Mouse (Mus musculus): ENCODE measurements at regions not wholly inside any gene's neighbourhood (a gene's known extent, or its start where the extent isn't known, plus 50 kb on each side); places are given as distances from the start of the nearest gene placed in this dataset.
A peak's percentile ranks its signal among the peaks of the same experiment; 100 is the strongest.

DNA sequence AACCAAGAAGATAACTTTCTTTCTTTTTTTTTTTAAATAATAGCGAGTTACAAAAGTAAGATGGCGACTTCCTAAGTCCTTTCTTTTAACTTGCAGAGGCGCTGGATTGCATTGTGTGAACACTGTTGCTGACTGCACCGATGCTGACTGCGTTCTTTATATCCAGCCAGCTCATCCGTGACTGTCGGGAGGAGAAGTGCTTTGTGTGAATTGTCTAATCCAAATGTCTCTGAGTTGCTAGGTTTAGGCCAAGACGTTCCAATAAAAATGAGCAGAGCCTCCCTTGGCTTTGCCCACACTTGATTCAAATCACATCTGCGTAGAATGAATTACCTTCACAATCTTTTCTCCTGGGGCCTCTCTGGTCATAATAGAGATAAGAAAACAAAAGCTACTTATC lies 156.0 kb upstream of the Slc24a2 start:
- DNase-seq, result no peak

DNA sequence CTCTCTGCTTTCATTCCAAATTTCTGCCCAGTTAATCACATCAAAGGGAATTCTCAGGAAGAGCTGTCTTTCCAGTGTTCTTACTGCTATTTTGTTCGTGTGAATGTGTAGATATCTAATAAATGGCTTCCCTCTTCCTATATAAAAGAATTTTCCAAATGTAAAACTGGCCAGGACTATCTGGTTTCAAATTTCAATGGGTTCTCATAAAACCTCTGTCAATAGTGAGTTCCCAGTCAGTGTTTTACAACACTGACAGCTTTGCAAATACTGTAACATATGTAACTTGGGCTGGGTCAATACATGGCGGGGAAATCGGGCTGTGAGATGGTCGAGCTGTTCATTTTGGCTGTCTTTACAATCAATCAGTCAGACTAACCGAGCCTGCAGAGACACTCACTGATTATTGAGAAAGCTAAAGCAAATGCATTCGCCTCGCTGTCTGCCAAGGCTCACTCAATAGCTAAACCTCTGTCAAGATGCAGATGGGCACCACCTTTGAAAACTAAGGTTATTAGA lies 155.0 kb upstream of the Slc24a2 start:
- DNase-seq, result no peak

DNA sequence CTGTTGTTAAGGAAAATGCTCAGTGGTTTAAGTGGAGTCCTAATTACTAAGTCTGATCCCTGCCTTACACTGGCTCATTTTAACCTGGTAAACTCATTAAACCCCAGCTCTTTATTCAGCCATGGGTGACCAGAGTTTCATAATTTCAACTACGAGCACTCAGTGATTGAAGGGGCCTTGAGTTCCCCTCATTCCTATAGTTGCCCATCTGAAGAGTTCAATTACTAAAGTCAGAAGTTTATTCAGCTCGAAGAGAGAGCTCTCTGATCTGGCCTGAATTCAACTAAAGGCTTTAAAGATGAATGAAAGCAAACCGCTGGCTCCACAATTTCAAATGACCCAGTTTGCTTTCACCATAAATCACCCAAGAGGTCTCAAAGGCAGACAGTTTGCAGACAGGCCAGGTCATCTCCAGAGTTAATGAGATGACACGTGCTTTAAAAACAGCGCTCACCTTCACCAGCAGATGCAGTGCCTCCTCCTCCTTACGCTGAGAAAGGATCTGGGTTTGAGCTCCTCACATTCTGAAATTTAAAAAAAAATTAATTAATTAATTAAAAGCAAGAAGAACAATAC lies 154.3 kb upstream of the Slc24a2 start:
- DNase-seq, result no peak

DNA sequence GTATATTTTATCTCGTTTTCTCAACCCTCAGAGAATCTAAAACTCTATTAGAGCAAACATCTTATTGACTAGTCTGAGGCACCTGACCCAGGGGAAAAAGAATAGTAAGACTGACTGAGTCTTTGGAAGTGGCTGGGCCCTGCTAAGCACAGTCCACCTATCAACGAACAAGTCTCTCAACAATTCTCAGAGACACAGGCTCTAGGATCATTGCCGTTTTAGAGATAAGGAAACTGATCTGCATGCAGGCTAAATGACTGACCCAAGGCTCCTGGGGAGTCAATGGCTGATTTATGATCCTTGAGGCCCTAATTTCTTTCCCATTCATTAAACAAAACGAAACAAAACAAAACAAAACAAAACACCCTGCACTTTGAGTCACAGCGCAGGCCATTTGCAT lies 150.4 kb upstream of the Slc24a2 start:
- DNase-seq, result no peak

DNA sequence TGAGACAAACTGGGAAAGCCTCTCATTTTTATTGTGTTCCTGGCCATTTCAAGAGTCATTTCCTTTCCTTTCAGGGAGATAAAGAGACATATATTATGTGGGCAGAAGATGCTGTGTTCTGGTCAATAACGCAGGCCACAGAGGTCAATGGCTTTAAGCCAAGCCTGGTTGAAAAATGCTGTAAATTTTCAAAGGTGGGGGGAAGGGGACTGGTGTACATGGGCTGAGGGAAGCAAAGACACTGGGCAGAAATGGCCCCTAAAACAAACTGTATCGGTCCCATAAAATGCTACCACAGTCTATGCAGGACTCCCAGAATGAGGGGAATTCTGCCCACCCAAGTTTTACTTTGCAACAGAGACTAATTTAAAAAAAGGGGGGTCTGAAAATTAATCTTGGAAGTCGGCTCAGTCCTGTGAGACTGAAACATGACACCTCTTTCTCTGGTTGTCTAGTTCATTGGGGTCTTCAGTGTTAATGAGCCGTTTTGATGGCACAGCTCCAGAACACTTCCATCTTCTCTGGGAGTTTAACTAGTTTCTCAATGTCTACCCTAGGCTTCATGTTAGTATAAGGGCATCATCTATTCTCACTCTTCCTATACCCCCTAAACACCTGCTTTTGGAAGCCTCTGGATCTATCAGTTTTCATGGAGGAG lies 149.4 kb upstream of the Slc24a2 start:
- no peak for DNase-seq

DNA sequence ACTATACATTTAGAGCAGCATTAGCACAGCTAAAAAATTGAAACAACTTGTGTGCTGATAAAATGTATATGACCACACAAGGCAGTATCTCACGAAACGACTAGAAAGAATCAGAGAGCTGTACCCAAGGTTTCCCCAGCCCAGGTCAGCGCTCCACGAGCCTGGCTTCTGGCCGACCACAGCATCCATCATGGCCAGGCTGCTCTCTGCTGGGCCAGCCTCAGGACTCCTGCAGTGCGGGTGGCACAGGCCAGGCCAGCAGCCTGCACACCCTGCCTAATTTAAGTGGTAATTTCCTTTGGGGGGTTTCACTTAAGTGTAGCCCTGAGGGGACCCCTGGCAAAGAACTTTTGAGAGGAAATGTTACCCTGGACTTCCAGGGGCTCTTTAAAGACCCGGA lies 141.7 kb upstream of the Slc24a2 start:
- peak; percentile 74 to 81 for DNase-seq

DNA sequence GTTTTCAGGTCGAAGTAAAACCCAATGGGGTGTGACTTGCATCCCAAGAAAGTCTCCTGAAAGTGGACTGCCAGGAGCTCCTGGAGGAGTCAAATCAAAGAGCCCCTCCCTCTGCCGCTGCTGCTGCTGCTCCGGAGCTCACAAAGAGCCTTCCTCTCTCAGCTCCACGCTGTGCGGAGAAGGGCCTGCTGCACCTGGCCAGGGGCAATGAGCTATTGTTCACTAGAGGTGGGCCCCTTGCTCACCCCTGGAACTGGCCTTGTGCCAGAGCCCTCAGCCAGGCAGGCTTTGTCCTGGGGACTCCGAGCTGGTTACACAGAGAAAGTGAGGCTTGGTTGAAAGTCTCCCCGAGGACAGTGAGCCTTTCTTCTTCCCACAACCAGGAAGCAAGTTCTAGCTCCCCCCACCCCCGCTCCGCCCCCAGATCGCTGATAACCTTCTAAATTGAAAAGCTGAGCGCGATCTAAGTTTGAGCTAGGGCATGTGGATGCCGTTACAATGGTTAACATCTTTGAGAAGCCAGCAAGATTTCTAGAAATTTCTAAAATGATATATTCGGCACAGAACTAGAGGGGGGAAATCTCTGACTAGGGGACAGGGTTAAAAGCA lies 139.5 kb upstream of the Slc24a2 start:
- DNase-seq, result peak; percentile 23 to 38

DNA sequence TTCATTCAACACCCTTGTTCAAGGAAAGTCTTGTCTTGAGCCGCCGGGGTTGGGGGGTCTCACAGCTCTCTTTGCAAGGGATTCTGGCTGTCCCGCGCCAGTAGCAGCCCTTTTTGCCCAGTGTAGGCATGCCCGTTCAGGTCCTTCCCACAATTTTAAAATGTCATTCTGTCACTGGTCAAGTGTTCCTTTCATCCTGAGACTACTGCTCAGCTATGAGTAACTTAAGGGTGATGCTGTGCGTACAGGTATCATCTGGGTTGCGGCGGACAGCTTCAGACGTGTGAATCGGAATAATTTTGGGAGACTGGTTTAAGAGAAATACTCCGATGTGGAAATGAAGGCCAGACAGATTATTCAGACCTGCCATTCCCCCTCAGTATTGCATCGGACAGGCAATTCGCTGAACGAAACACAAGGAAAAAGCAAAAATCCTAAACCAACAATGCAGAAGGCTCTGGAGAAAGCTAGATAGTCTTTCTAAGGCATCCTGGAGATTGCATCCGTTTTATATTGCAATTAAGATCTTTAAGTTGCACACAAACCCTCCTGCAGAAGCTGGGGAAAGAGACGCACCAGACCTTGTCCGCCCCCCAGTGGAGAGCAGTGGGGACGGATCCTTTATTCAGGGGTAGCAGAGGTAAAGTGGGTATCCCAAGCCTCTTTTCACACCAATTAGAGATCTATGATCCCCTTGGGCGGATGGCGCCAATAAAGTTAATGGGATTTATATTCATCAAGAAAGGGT lies 138.3 kb upstream of the Slc24a2 start:
- DNase-seq, result peak; percentile 70 to 84

DNA sequence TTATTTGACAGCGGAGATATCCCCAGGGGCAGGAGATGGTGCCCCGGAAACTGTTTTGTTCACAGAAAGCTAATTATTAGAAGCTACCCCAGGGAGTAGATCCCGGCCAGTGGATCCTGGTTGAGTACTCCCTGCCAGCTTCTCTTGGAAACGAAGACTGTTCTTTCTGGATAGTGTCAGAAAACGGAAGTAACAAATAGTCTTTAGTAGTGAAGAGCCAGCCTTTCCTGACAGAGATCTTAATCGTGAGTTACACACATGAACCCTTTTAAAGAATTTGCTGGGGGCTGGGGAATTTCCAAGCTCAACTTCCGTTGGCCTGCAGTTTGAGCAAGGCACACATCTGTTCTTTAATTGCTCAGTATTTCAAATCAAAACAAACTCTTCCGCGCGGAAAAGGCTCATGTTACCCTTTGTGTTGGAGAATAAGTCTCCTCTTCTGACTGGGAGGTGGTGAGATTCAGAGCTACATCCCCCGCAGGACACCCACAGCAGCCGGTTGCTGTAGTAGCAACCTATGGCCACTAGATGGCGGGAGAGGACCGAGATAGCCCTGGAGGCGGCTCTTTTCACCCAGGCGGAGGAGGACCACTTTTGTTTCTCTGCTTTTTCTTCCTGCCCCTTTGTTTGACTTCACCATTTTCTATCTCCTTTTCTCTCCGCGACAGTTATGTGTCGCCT lies 137.6 kb upstream of the Slc24a2 start:
- DNase-seq, result peak; percentile 87 to 88

DNA sequence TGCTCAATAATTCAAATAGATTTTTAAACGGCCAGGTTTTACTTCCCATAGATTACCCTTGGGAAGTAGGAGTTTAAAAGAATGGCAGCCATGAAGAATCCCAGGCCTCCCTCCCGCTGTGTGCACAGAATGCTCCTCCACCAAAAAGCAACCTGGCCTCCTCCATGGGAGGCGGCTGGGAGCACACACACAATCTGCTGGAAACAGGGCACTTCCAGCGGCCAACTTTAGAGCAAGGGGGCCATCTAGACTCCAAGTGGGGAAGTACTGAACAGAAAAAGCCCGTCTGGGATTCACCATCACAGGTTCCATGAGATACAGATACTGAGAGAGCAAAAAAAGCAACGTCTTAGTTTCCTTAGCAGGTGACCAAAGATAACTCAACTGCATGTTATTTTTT lies 131.9 kb upstream of the Slc24a2 start:
- DNase-seq, result peak; percentile 53 to 72

DNA sequence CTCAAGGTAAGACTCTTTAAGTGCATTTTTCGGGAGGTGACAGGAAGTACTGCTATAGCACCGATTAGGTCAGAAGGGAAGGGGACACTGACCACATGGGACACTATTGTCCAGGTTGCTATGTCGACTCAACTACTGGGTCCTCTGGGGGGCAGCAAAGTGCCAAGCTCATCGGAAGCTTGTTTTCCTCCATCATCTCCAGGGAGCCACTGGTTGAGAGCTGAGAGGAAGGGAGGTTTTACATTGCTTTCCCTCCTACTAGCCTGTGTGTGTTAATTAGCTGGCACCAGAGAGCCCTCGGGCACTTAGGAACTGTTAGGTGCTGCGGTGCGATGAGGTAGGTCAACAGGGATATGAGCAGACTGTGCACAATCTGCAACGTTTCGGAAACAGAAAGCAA lies 129.2 kb upstream of the Slc24a2 start:
- DNase-seq, result peak; percentile 60 to 79

DNA sequence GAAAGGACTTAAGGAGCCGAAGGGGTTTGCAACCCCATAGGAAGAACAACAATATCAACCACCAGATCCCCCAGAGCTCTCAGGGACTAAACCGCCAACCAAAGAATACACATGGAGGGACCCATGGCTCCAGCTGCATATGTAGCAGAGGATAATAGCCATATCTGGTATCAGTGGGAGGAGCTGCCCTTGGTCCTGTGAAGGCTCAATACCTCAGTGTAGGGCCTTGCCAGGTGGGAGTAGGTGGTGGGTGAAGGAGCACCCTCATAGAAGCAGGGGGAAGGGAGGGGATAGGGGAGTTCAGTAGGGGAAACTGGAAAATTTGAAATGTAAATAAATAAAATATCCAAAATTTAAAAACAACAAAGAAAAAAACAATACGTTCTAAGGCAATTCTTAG lies 128.7 kb upstream of the Slc24a2 start:
- no peak for DNase-seq

DNA sequence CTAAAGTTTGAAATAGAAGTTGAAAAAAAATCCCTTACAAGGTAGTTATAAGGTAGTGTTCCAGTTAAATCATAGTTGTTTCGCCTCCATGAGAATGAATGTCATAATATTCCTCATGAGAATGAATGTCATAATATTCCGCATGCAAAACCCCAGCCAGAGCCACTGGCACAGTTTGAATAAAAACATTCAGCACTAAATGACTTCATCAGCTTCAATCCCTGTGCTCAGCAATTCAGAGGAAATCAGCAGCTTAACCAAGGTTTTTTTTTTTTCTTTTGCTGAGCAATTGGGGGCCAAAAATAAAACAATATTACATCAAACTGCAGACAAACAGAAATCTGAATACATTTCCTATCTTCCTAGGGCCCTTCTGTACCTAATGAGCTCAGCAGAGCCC lies 102.7 kb upstream of the Slc24a2 start:
- DNase-seq, result no peak

DNA sequence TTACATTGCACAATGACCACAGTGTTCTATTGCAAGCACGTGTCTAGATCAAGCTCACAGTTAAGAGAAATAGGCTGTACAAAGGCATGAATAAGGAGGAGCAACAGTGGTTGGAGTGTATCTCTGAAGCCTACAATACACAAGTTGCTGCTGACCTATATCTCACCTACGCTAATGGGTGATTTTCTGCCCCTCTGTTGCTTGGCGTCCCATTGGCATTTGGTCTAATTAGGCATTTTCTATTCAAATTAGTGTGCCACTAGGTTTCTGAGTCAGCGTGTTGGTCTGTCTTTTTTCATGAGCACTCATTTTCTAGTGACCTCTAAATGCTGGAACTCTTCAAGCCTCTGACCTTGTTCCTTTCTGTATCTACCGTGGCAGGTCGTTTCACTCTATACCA lies 98.9 kb upstream of the Slc24a2 start:
- no peak for DNase-seq

DNA sequence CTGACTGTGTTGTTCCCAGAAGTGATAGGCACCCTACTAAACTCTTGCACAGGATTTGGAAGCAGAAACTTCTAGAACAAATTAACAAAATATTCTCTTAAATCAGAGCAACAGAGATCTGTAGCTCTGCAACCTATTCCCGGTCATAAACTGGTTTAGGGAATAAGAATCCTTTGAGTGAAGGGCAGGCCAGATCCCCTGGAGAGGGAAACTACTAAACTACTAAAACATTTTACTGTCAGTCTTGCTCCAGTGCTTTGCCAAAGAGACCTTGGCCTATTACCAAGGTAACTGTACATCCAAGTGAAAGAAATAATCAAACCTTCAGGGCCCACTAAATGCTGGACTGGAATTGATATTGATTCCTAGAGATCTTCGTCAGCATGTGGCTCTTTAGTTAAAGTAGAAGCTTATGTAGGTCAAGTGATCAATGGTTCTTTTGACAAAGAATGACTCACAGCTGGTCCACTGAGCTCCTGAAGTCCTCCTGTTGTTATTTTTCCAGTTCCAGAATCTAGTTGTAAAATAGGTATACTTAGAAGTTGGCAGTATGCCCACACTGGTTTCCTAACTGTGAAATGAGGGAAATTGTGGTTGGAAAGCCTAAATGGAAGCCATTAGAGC lies 91.6 kb upstream of the Slc24a2 start:
- DNase-seq, result no peak

DNA sequence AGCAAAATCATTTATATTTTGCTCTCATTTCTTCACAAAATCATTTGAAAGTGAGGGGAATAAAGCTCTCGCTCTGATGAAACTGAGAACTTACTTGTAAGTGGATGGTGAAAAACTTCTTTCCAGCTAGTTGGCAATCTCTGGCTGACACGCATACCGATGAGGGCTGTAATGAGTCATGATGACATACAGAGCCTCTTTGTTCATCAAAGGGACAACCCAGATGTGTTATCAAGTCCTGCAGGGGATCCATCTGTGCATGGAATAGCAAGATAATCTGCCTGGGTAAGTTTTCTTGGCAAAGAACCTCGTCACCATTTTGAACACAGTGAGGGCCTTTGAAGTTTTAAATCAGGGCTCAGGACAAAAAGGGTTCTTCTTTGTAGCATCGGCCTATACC lies 67.9 kb upstream of the Slc24a2 start:
- no peak for DNase-seq

DNA sequence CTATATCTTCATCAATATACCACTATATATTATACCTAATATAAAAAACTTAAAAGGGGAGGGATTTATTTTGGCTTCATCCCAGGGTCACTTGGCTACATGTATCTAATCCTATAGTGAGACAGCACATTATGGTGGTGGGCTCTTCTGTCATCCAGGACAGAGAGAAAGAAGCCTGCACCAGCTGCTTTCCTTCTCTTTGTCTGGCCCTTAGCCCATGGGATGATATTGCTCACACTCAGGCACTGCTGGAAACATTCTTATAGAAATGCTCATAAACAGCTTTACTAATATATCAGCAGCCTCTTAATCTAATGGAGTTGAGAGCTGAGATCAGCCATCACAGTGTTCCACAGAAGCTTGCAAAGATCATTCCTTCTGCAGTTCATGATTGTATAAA lies 64.3 kb upstream of the Slc24a2 start:
- no peak for DNase-seq
